Mouse (Mus musculus) kidney, postnatal 36 days (tissue): ENCODE measurements at regions not wholly inside any gene's neighbourhood (a gene's known extent, or its start where the extent isn't known, plus 50 kb on each side); places are given as distances from the start of the nearest gene placed in this dataset.

Experiments
- DNase-seq, 2 experiments: peaks; one replicate each; pipeline ENCODE4 v3.0.0; 2021 to 2022; ENCODE audit warnings: mixed read lengths in 2 of 2

- no peak for DNase-seq
These were observed 418.1 kb upstream of the Nr5a2 start for GRCm38 (mm10) chr1:137378072-137378985.

- no peak for DNase-seq
These were observed 416.4 kb upstream of the Nr5a2 start for GRCm38 (mm10) chr1:137376685-137377084.

GRCm38 (mm10) chr1:137374641-137375040, 414.4 kb upstream of the Nr5a2 start:
- DNase-seq: peak; percentile 4 to 30

- no peak for DNase-seq
These were observed 413.5 kb upstream of the Nr5a2 start for GRCm38 (mm10) chr1:137373509-137374420.

- DNase-seq: no peak
These were observed 412.0 kb upstream of the Nr5a2 start for GRCm38 (mm10) chr1:137372236-137372635.

GRCm38 (mm10) chr1:137364396-137364795, 404.1 kb upstream of the Nr5a2 start:
- no peak for DNase-seq

GRCm38 (mm10) chr1:137363969-137364368, 403.7 kb upstream of the Nr5a2 start:
- no peak for DNase-seq

- DNase-seq: no peak
These were observed 403.3 kb upstream of the Nr5a2 start for GRCm38 (mm10) chr1:137363561-137363960.

- no peak for DNase-seq
These were observed 400.7 kb upstream of the Nr5a2 start for GRCm38 (mm10) chr1:137360688-137361570.

- no peak for DNase-seq
These were observed 395.8 kb upstream of the Nr5a2 start for GRCm38 (mm10) chr1:137355941-137356512.

- no peak for DNase-seq
These were observed 392.3 kb upstream of the Nr5a2 start for GRCm38 (mm10) chr1:137352390-137353027.

GRCm38 (mm10) chr1:137334137-137334536, 373.9 kb upstream of the Nr5a2 start:
- DNase-seq: no peak

- peak; percentile 6 to 10 for DNase-seq
These were observed 372.0 kb upstream of the Nr5a2 start for GRCm38 (mm10) chr1:137332108-137332769.

- no peak for DNase-seq
These were observed 371.5 kb upstream of the Nr5a2 start for GRCm38 (mm10) chr1:137331746-137332107.

- peak; percentile 27 to 72 for DNase-seq
These were observed 370.4 kb upstream of the Nr5a2 start for GRCm38 (mm10) chr1:137330634-137331033.

- DNase-seq: peak in 1 of 2 experiments; percentile 40
These were observed 363.8 kb upstream of the Nr5a2 start for GRCm38 (mm10) chr1:137323884-137324594.

- no peak for DNase-seq
These were observed 362.9 kb upstream of the Nr5a2 start for GRCm38 (mm10) chr1:137323035-137323680.

GRCm38 (mm10) chr1:137302757-137303422, 342.6 kb upstream of the Nr5a2 start:
- no peak for DNase-seq
